Mouse (Mus musculus) stomach, postnatal 0 days (tissue): ENCODE results near the gene Fam118a.

Source experiments
- CTCF ChIP-seq: IDR thresholded peaks from 2 replicates; pipeline ENCODE4 v1.5.1; 2016; ENCODE audit warnings: antibody characterized with exemption, low read depth, mild to moderate bottlenecking, moderate library complexity
- EP300 ChIP-seq: optimal IDR thresholded peaks from 2 replicates; pipeline ENCODE3; 2016; ENCODE audit warnings: antibody characterized with exemption

DNA sequence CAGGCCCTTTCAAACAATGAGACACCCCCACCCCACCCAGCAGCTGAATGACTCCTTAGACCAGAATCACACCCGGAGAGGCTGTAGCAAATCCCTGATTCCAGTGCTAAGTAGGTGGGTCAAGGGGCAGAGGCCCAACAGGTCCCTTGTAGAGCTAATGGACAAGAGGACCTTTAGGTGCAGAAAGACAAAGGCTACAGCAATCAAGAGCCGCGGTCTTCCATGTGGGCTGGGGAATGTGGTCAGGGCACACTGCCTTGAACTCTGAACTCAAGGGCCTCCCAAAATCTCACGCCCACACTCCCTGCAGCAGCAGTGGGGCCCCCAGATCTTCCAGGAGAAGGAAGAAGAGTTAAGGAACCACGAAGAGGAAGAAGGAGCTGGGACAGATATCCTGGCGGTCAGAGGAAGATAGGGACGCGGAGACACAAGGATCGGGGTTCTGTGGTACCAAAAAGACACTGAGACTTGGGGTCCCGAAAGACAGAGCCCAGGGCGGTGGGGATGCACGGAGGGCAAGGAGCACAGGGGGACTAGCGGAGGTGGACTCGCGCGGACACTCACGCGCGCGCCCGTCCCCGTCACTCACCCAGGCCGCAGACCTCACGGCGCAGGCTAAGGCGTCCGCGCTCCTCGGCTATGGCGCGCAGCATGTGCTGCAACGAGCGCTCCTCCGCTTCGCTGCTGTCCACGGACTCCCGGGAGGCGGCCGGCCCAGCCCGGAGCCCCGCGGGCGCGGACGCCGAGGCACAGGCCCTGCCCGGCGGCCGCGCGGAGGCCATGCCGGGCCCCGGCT is 41.5 kb upstream of the Fam118a start:
- TF ChIP-seq CTCF (no peak), EP300 (no peak)
